Mouse (Mus musculus) heart, embryonic 12.5 days (tissue): ENCODE results near the gene Dio1. TPM values are rescaled to one million over a fixed set of nuclear protein-coding genes. Genes with fewer than 3 reads are reported as not detected.

Experiments used
- ATAC-seq: fragments of 200-750 bp; cut with Nextera tagmentation; 2 replicates; pipeline ENCODE4 v1.8.0; 2017; ENCODE audit warnings: moderate TSS enrichment, moderate library complexity; ENCODE audit not compliant: insufficient number of reproducible peaks, low FRiP score
- H3K27ac ChIP-seq: fragments of 300-500 bp; sonication (generic); 2 replicates; pipeline ENCODE4 v1.5.1; 2016; ENCODE audit warnings: mild to moderate bottlenecking, moderate library complexity; ENCODE audit not compliant: poor library complexity, severe bottlenecking
- H3K27me3 ChIP-seq: fragments of 300-500 bp; sonication (generic); replicated peaks from 2 replicates; pipeline ENCODE4 v1.6.1; 2016; ENCODE audit warnings: mild to moderate bottlenecking, moderate library complexity
- H3K36me3 ChIP-seq: fragments of 300-500 bp; sonication (generic); 2 replicates; pipeline ENCODE4 v1.6.1; 2016; ENCODE audit warnings: mild to moderate bottlenecking, moderate library complexity
- H3K4me1 ChIP-seq: fragments of 300-500 bp; sonication (generic); replicated peaks from 2 replicates; pipeline ENCODE4 v1.6.1; 2016; ENCODE audit warnings: mild to moderate bottlenecking
- H3K4me2 ChIP-seq: fragments of 300-500 bp; sonication (generic); 2 replicates; pipeline ENCODE4 v1.6.1; 2016; ENCODE audit warnings: mild to moderate bottlenecking, moderate library complexity
- H3K4me3 ChIP-seq: fragments of 300-500 bp; sonication (generic); 2 replicates; pipeline ENCODE4 v1.5.1; 2016; ENCODE audit warnings: mild to moderate bottlenecking
- H3K9ac ChIP-seq: fragments of 300-500 bp; sonication (generic); 2 replicates; pipeline ENCODE4 v1.6.1; 2016; ENCODE audit warnings: mild to moderate bottlenecking, moderate library complexity
- H3K9me3 ChIP-seq: fragments of 300-500 bp; sonication (generic); replicated peaks from 2 replicates; pipeline ENCODE4 v1.6.1; 2016; ENCODE audit warnings: mild to moderate bottlenecking, moderate library complexity
- WGBS: fragments of 180-500 bp; shearing (Covaris S2); methylation state at CpG from one replicate; pipeline ENCODE4 v1.1.7; 2016; 5-methylcytosine and 5-hydroxymethylcytosine counted together
- polyA plus RNA-seq: library from polyadenylated mRNA; unstranded; fragments of >200 nt; fragmentation: Nextera tagmentation; extraction: Ambion mirVana; gene quantifications from 2 replicates; pipeline ENCODE4 v1.2.1, GENCODE M21; 2016

The Dio1 gene
- polyA plus RNA-seq, 1 experiment from 2014 or later: not detected

DNA sequence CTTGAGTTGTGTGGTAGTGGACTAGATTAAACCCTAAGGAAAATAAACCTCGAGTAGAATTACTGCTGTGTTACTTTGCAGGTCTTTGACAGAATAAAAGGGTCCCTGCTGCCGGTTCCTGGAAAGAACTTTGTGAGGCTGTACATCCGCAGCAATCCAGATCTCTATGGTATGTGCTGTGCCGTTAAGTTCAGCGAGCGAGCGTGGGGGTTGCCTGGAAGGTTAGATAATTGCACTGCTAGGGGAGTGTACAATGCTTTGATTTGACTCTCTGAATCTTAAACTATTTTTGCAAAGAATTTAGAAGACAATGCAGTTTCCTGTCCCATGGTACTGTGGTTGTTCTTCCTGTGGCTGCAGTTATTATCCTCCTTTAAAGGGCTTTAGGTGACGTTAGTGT, 29.4 kb upstream of the Dio1 start:
- 70% methylated on average over 8 of the region's 8 CpGs for WGBS
- no peak overlapping the region for H3K9ac ChIP-seq

DNA sequence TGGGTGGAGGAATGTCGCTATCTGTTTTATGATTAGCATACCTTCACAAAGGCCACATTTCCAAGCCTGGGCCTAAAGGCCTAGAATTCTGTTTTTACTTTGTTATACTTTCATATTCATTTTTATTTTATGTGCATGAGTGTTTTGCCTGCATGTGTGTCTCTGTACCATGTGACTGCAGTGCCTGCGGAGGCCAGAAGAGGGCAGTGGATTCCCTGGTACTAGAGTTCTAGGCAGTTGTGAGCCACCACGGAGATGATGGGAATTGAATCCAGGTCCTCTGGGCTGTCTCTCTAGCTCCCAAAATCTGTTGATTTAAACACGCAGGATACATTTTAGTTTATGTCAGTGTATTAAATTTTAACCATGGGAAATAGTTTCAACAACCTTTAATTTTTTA, 26.5 kb upstream of the Dio1 start:
- Histone ChIP-seq H3K4me2 (no peak overlapping the region), H3K27me3 (no peaks in the 10 kb centered on the region), H3K9ac (no peak overlapping the region), H3K27ac (no peak overlapping the region), H3K9me3 (peaks cover 4% of the 10 kb centered on the region; the same call in 1 of the 2 replicates), H3K4me3 (no peak overlapping the region), H3K36me3 (peaks cover 21% of the 10 kb centered on the region), H3K4me1 (no peaks in the 10 kb centered on the region)
- no peak for ATAC-seq
- WGBS: 92% methylated on average over 4 of the region's 4 CpGs

More for the DNA sequence above, 29.4 kb upstream of the Dio1 start:
- Histone ChIP-seq H3K27ac (no peak overlapping the region), H3K36me3 (peaks cover 19% of the 10 kb centered on the region), H3K4me2 (no peak overlapping the region), H3K4me1 (no peaks in the 10 kb centered on the region), H3K9me3 (peaks cover 4% of the 10 kb centered on the region; the same call in 1 of the 2 replicates), H3K4me3 (no peak overlapping the region), H3K27me3 (no peaks in the 10 kb centered on the region)
- no peak for ATAC-seq

DNA sequence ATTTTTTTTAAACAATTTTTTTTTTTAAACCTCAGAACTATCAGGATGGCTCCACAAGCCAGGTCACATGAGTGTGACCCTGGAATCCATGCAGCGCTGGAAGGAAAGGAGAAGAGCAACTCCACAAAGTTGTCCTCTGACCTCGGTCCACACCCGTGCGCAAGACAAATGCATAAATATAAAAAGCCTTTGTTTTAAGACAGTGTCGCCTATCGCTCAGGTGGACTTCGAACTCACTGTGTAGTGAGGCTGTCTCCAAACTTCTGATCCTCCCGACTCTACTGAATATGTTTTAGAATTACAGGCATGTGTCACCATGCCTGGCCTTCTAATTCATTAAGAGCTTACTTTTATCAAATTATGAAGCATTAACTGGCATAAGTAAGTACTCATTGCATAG, 21.6 kb upstream of the Dio1 start:
- Histone ChIP-seq H3K27me3 (no peaks in the 10 kb centered on the region), H3K9me3 (peaks cover 3% of the 10 kb centered on the region; the same call in 1 of the 2 replicates), H3K4me1 (no peaks in the 10 kb centered on the region), H3K36me3 (peaks cover 42% of the 10 kb centered on the region), H3K27ac (no peak overlapping the region), H3K4me3 (no peak overlapping the region), H3K4me2 (no peak overlapping the region), H3K9ac (no peak overlapping the region)
- no peak for ATAC-seq
- WGBS: 89% methylated on average over 8 of the region's 8 CpGs

DNA sequence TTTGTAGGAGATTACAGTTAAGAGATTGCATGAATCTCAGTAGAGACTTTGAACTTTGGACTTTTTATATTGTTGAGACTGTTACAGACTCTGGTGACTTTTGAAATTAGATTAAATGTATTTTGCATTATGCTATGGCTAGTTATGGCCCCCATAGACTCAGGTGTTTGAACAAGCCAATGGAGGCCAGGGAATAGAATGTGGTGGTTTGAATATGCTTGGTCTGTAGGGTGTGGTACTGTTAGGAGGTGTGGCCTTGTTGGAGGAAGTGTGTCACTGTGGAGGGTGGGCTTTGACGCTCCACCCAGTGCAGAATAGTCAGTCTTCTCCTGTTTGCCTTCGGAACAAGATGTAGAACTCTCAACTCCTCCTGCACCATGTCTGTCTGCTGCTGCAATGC, 16.1 kb upstream of the Dio1 start:
- peaks cover 76% of the 10 kb centered on the region for H3K36me3 ChIP-seq
- no peaks in the 10 kb centered on the region for H3K4me1 ChIP-seq
- H3K4me2 ChIP-seq: no peak overlapping the region
- H3K27me3 ChIP-seq: no peaks in the 10 kb centered on the region
- no peaks in the 10 kb centered on the region for H3K9me3 ChIP-seq
- H3K27ac ChIP-seq: no peak overlapping the region
- no peak overlapping the region for H3K4me3 ChIP-seq
- 92% methylated on average over 2 of the region's 2 CpGs for WGBS
- ATAC-seq: no peak
- H3K9ac ChIP-seq: no peak overlapping the region

DNA sequence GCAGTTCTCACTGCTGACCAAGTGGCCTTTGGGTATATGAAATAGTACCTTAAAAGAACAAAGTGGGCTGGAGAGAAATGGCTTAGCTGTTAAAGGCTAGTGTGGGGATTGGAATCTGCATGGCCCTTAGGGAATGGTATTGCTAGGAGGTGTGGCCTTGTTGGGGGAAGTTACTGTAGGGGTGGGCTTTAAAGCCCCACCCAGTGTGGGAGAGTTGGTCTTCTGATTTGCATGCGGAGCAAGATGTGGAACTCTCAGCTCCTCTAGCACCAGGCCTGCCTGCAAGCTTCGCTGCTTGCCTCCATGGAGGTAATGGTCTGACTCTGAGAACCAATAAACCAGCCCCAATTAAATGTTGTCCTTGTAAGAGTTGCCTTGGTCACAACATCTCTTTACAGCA, 14.1 kb upstream of the Dio1 start:
- ATAC-seq: no peak
- Histone ChIP-seq H3K4me1 (no peaks in the 10 kb centered on the region), H3K36me3 (peaks cover 72% of the 10 kb centered on the region), H3K4me2 (no peak overlapping the region), H3K4me3 (no peak overlapping the region), H3K27me3 (no peaks in the 10 kb centered on the region), H3K9ac (no peak overlapping the region), H3K9me3 (no peaks in the 10 kb centered on the region), H3K27ac (no peak overlapping the region)
- WGBS: 72% methylated on average over 2 of the region's 2 CpGs

DNA sequence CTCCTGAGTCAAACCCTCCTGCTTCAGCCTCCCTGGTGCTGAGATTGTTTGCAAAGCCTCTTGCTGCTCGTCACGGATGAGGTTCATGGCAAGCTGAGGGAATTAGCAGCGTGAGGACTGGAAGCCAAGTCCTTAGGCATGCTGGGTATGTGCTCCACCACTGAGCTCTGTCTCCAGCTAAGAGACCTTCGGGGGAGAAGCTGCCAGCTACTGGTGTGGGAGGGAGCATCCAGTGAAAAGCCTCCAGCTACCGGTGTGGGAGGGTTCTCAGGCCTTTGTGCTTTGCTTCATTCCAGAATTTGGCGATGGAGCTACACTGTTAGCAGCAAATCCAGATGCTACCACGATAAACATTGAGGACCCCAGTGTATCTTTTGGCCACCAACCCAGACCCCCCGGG, 11.7 kb upstream of the Dio1 start:
- Histone ChIP-seq H3K4me1 (peaks cover 8% of the 10 kb centered on the region), H3K36me3 (peaks cover 58% of the 10 kb centered on the region), H3K9ac (no peak overlapping the region), H3K9me3 (no peaks in the 10 kb centered on the region), H3K4me3 (no peak overlapping the region), H3K4me2 (no peak overlapping the region), H3K27me3 (no peaks in the 10 kb centered on the region), H3K27ac (no peak overlapping the region)
- no peak for ATAC-seq
- WGBS: 74% methylated on average over 8 of the region's 8 CpGs

DNA sequence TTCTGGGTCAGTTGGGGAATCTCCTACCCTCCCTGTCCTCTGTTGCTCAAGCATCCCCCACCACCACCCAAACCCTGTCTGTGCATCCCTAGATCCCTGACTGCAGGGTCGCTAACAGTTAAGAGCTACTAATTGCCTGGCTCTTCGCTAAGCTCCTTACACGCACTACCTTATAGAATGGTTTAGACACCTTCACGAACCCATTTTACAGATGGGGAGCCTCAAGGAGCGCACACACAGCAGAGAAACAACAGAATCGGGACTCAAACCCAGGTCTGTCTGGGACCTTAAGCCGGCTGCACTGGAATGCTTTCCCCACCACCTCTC, 7.5 kb upstream of the Dio1 start:
- ATAC-seq: no peak
- Histone ChIP-seq H3K4me3 (peak overlapping the region; percentile 73), H3K4me1 (peaks cover 11% of the 10 kb centered on the region), H3K9me3 (no peaks in the 10 kb centered on the region), H3K9ac (peak overlapping the region; percentile 77), H3K4me2 (peak overlapping the region; percentile 83), H3K27me3 (no peaks in the 10 kb centered on the region), H3K27ac (no peak overlapping the region), H3K36me3 (peaks cover 20% of the 10 kb centered on the region)
- 9% methylated on average over 7 of the region's 7 CpGs for WGBS

DNA sequence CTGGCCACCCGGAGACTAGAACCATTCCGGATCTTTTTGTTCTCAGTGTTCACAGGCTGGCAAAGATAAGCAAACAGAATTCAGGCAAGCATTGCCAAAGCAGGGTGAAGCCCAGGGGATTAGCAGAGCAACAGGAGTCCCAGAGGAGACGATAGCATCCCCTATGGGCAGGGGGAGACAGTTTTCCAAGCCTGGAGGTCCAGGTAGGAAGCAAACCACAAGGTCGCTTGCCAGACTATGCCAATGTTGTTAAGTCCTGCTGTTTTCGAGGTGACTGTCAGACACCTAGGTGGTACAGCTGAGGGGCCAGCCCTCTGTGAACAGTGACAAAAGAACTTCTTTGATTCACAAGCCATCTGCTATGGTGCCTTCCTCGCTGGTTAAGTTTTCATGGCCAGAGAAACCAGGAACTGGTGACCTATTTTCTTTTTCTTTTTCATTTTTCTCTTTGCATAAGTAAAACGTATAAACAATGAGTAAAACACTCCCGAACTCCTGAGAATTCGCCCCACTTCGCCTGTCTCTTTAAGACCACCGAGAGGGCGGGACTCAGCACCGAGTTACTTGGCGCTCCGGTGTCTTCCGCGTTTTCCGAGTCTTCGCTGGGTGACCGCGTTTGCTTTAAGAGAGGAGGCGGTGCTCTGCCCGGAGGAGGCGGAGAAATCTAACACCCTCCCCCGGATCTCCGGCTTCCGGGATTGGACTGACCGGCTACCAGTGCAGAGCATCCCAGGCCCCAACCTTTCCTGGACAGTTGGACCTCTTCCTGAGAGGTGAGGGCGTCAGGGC, 6.9 kb upstream of the Dio1 start, which contains the start of gene Yipf1:
TSS of gene Yipf1 (plus strand) at position 674 of the 789 bp plus-strand sequence.
- ATAC-seq: peak; percentile 91
- Histone ChIP-seq H3K36me3 (peaks cover 15% of the 10 kb centered on the region), H3K27me3 (no peaks in the 10 kb centered on the region), H3K9ac (peak within 1 kb of the TSS; percentile 77), H3K27ac (0 out of 2 replicates have a peak within 1 kb of the TSS, but pooled peaks have one; percentile 37), H3K4me2 (peak within 1 kb of the TSS; percentile 83), H3K9me3 (no peaks in the 10 kb centered on the region), H3K4me3 (peak within 1 kb of the TSS; percentile 73), H3K4me1 (peaks cover 11% of the 10 kb centered on the region)
- under 1% methylated on average over 29 of the region's 29 CpGs for WGBS

DNA sequence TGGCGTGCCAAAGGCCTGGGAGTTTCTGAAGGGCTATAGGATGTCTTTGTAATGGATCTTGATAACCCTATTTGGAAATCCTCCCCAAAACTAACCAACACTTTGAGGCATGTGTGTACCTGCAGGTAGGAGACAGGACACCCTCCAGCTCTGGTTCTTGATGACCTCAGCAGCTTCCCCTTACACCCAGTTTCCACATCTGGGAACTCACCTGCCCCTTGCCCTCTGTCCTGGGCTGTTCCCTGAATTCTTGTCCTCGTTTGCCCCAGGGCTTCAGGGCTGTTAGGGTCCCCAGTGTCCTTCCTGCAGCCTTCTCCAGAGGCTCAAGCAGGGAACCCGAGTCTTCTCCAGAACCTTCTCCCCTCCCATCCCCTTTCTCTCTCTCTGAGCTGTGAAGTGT, 3.4 kb downstream of the Dio1 start:
- Histone ChIP-seq H3K9ac (no peak overlapping the region), H3K9me3 (no peaks in the 10 kb centered on the region), H3K27ac (no peak overlapping the region), H3K36me3 (no peaks in the 10 kb centered on the region), H3K4me3 (no peak overlapping the region), H3K4me2 (no peak overlapping the region), H3K4me1 (peaks cover 8% of the 10 kb centered on the region), H3K27me3 (0 out of 2 replicates have a peak, but pooled peaks cover 9% of the 10 kb centered on the region)
- 63% methylated on average over 3 of the region's 3 CpGs for WGBS
- ATAC-seq: no peak

DNA sequence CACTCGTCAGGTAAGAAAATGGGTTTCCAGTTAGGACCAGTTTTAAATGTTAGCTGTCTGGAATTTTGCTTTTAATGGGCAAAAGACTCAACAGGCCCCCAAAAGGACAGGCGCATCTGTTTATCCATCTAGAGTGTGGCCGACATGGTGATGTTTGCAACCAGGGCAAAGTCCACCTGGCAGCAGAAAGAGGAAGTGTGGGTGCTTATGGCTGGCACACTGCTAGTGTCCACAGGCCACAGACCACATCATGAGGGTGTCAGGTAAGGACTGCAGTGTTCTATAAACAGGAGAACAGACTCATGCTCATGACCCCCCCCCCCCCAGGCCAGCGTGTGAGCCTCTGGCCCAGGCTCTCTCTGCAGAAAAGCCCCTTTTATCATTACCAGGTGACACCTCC, 4.1 kb downstream of the Dio1 start:
- ATAC-seq: no peak
- Histone ChIP-seq H3K36me3 (no peaks in the 10 kb centered on the region), H3K27ac (no peak overlapping the region), H3K9me3 (no peaks in the 10 kb centered on the region), H3K4me1 (peaks cover 8% of the 10 kb centered on the region), H3K27me3 (0 out of 2 replicates have a peak, but pooled peaks cover 9% of the 10 kb centered on the region), H3K4me2 (no peak overlapping the region), H3K4me3 (no peak overlapping the region), H3K9ac (no peak overlapping the region)
- WGBS: 79% methylated on average over 4 of the region's 4 CpGs

DNA sequence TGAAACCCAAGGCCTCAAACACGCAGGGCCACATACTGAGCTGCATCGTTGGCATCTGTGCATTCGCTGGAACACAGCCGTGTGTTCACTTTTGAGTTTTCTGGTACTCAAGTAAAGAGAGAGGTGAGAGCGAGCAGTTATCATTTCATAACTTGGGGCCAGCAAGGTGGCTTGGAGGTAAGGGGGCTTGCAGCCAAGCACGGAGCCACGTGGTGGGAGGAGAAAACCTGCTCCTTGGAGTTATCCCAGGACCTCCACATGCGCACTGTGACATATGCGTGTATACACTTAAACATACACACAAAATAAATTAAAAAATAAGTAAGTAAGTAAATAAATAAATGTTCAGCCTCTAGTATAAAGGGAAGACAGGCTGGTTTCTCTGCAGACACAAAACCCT, 4.7 kb downstream of the Dio1 start:
- Histone ChIP-seq H3K36me3 (no peaks in the 10 kb centered on the region), H3K27me3 (0 out of 2 replicates have a peak, but pooled peaks cover 9% of the 10 kb centered on the region)
- 86% methylated on average over 9 of the region's 9 CpGs for WGBS

More for the DNA sequence above, 4.7 kb downstream of the Dio1 start:
- H3K27ac ChIP-seq: no peak overlapping the region
- H3K4me3 ChIP-seq: no peak overlapping the region
- no peaks in the 10 kb centered on the region for H3K9me3 ChIP-seq
- no peak for ATAC-seq
- H3K9ac ChIP-seq: no peak overlapping the region
- H3K4me2 ChIP-seq: no peak overlapping the region
- H3K4me1 ChIP-seq: peaks cover 8% of the 10 kb centered on the region
